Mouse (Mus musculus) bone marrow macrophage, adult 2 months (primary cell): ENCODE measurements around the gene Sfi1. TPM values are rescaled to one million over a fixed set of nuclear protein-coding genes. Genes with fewer than 3 reads are reported as not detected.
"Not testable (repeated sequence)": the region's sequence is repeated elsewhere in the genome, so short reads cannot be mapped to it uniquely, and the experiment has no call there.

Experiments
- H3K27ac ChIP-seq: 2 replicates; pipeline ENCODE4 v1.5.1; 2012; ENCODE audit warnings: low read depth, low read length; ENCODE audit not compliant: insufficient read depth
- H3K4me1 ChIP-seq: 2 replicates; pipeline ENCODE4 v1.6.1; 2012; ENCODE audit warnings: low read length; ENCODE audit not compliant: control insufficient read depth, insufficient read depth
- H3K4me3 ChIP-seq: 2 replicates; pipeline ENCODE4 v1.5.1; 2012; ENCODE audit warnings: mild to moderate bottlenecking, low read length, moderate library complexity; ENCODE audit not compliant: insufficient read depth
- CTCF ChIP-seq: IDR thresholded peaks from 2 replicates; pipeline ENCODE4 v1.5.1; 2012; ENCODE audit warnings: low read depth, mild to moderate bottlenecking, low read length, moderate library complexity
- POLR2A ChIP-seq: IDR thresholded peaks from 2 replicates; pipeline ENCODE4 v1.6.1; 2012; ENCODE audit warnings: mild to moderate bottlenecking, low read depth, low read length, borderline replicate concordance
- polyA plus RNA-seq: library from polyadenylated mRNA; stranded (reverse); fragments of >200 nt; gene quantifications from 2 replicates; pipeline ENCODE4 v1.2.4, GENCODE M21; 2012; ENCODE audit not compliant: missing spikeins, insufficient read depth, insufficient read length

Sfi1 gene
- polyA plus RNA-seq, 1 experiment, result 23.2 TPM

GRCm38 (mm10) chr11:3101072-3101874 lies 92.0 kb downstream of the Sfi1 start:
- no peak overlapping the region for H3K4me3 ChIP-seq
- peaks cover 2% of the 10 kb centered on the region; the same call in 1 of the 2 replicates for H3K4me1 ChIP-seq
- TF ChIP-seq CTCF, result no peak
- TF ChIP-seq POLR2A, result no peak
- no peak overlapping the region for H3K27ac ChIP-seq

- not testable (repeated sequence) for H3K4me3 ChIP-seq, H3K4me1 ChIP-seq, H3K27ac ChIP-seq
These were observed 93.1 kb downstream of the Sfi1 start for GRCm38 (mm10) chr11:3100066-3100645.

Other genes starting within 250 kb of the Sfi1 start
- gene Eif4enif1, start 8.9 kb upstream of the Sfi1 start, polyA plus RNA-seq, result 46.0 and 46.7 TPM in 2 replicates
- 74.1 and 75.0 TPM in 2 replicates for gene Drg1, start 73.0 kb upstream of the Sfi1 start, polyA plus RNA-seq
- gene Patz1, start 95.4 kb upstream of the Sfi1 start, polyA plus RNA-seq, result 29.9 and 32.2 TPM in 2 replicates
- 1.6 and 1.7 TPM in 2 replicates for gene Pik3ip1, start 136.9 kb upstream of the Sfi1 start, polyA plus RNA-seq
- 20.8 and 20.9 TPM in 2 replicates for gene Limk2, start 215.7 kb upstream of the Sfi1 start, polyA plus RNA-seq